Mouse (Mus musculus) R1 (cell line): ENCODE measurements around the gene Calcoco1.

Experiments used
- DNase-seq: peaks from one replicate; pipeline ENCODE4 v3.0.0-alpha.2; 2018; ENCODE audit warnings: low read depth, low spot score

Calcoco1 gene

DNA sequence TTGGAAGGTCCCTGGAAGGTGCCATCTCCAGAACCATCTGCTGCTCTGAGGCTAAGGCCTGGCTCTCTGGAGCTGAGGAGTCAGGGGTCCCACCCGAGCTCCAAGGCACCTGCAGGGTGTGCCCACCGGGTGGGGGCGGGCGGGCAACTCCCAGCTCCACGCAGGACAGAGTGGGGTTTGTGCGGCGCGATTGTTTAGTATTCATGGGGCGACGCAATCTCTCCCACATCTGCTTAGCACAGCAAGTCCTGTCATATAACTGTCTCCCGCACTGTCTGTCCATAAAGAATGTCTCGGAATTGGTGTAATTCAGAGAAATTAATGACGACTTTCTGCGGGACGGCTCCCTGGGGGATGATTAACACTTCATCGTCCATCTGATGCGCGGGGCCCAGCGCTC, 15.1 kb upstream of the Calcoco1 start:
- no peak for DNase-seq

DNA sequence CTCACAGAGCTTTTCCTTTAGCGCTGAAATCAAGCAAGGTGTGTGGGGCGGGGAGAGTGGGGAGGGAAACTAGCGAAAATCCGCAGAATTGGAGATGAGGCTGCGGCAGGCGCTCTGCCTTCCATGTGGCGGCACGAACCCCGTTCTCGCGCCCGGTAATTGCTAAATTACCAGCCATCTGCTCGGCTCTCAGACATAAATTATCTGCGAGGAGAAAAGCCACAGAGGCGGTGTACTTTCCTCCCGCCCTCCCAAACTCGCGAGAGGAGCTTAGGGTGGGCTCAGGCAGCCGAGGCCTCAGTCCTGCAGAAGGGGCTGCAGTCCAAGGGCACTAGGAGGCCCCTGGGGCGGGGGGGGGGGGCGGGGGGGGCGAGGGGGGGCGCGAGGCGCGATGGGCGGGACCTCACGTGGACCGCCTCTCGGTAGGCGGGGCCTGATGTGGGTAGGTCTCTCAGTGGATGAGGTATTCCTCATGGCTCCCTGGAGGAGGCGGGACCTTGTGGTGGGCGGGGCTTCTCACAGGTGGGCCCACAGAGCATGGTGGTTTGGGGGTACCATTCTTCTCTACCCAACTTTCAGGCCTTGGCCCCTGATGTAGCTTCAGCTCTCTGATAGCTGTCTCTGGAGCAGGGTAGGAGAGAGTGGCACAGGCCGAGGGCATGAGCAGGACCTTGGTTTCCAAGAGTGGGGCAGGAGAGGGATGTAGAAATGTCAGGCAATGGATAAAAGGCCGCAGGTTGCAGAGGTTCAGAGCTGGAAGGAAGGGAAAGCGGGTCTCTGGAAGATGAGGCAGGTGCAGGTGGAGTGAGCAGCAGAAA, 14.4 kb upstream of the Calcoco1 start:
- DNase-seq = peak; percentile 67

DNA sequence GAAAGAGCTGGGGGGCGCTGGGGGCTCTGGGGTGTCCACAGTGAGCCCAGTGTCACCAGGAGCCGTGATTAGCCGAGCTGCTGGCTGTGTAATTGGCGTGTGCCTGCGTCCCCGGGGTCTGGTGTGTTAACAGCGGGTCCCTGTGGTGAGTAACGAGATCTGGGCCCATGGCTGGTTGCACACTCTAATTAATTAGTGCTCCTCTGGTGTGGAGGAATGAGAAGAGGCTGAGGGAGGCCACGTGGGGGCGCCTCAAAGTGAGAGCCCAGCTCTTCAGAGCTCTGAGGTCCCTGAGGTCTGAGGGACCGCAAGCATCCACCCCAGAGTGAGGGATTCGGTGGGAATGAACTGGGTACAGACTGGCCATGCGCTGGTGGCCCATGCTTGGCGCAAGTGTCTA, 13.1 kb upstream of the Calcoco1 start:
- DNase-seq = peak; percentile 66

DNA sequence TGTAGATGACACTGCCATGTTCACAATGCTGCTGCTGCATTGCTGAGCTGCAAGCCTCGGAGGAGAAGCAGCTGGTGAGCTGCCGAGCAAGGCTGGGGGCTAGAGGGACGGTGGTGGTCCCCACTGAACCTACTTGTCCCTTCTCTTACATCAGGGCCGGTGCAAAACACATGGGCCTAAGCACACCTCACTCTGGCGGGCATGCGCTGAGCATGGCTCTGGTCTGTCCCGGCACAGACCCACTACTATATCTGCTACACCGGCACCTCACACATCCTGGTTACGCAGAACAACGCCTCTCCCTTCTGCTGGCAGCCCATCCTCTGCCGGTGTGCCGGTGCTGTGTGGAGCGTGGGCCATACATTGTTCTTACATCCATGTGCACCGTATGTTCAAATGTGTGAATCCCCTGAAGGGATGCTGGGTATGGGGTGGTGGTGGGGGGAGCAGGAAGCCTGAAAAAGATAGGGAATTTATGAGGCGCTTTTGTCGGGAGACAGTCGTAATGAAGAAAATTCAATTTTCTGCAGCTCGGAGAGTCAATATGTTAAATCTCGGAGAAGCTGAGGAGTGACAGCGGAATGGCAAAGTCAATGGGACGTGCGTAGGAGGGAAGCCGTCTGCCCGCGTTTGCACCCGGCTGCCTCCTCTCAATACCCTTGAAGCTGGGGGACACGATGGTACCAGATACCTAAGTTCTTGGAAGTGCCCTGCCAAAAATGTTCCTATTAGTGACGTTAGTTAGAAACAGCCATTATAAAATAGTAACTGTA, 12.0 kb upstream of the Calcoco1 start:
- no peak for DNase-seq

DNA sequence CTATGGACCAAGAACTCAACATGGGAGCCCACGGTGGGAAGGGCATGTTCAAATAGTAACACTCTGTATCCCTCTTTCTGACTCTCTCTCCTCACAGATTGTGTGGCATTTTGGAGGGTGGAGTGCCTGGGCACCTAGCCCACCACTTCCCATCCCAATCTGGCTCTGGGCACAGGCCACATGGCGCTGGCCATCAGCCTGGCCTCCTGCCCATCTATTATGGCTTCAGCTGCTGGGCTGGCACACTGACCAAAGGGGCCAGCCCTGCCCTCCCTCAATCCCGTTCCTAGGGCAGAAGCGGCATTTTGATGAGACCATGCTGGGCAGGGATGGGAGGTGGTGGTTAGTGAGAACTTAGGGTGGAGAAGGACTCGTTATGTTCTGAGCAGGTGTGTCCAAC, 11.3 kb upstream of the Calcoco1 start:
- DNase-seq = no peak

DNA sequence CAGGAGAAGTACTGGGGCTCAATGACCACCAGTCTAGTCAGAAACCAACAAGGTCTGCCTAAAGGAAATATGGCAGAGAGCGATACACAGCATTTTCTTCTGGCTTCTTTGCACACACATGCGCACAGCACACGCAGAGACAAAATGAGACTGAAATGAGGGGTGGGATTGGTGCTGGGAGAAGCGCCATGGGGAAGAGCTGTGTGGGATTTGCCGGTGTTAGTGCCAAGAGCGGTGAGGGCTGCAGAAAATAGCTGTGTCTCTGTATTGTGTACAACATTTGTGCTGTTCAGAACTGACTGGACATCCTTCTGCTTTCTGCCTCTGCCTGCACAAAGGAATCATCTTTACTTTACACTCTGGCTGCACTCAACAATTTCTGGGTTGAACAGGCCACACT, 10.4 kb upstream of the Calcoco1 start:
- DNase-seq = no peak

DNA sequence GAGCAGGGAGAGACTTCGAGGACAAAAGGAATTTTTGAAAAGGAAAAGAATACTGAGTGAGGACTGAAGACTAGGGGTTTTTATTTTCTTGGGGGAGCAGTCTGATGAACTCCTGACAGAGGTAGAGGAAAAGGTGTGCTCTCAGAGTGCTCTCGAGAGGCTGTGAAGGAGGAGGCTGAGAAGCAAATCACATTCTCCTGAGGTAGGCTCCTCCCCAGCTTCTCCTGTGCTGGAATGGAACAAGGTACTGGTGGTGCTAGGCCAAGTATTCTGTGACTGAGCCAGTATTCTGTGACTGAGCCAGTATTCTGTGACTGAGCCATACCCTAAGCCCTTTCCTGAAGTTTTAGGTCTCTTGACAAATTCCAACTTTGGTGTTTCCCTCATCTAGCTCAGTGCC, 6.0 kb upstream of the Calcoco1 start:
- no peak for DNase-seq

DNA sequence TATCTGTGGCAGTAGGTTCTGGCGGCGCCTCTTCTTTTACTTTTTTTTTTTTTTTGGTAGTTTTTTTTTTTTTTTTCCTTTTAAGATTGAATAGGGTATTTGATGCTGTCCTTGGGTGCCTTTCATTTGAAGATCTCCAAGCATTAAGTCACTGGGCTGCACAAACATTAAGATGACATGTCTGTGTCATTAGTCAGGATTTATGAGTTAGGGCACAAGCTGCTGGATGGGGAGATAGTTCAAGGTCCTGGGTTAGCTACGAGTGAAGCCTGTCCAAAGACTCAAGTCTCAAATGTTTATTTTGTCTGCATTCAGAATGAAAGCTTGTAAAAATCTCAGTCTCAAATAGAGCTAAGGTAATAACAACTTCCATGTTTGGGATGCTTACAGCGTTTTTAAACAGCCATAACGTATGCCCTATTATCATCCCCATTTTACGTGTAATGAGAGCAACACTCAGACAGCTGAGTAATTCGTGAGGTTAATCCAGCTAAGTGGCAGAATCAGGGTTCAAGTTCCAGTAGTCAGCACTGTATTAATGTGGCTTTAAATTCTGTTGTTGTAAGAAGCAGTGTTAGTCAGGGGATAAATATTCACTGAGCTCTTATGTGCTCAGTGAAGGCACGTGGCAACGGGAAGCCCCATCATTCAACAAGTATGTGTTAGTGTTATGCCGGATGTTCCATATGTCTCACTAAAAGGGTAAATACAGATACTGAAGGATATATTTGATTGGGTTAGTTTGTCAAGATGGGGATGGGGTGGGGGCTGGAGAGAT, 1.6 kb upstream of the Calcoco1 start:
- no peak for DNase-seq

DNA sequence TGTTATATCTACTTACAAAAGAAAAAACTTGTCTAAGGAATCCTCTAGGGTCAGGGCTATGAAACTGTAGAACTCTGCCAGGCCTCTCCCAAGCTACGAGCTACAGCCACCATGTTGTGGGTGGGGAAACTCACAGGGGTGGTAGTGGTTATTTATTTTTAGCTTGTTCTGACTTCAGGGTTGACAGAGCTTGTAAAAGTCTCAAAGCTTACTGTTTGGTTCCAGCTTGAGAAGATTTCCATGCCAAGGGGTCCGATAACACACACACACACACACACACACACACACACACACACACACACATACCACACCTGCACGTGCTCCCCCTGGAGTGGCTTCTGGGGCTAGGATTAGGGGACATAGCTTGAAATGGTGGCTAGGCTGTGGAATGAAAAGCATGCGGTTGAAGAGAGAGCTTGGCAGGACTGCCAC, 538 bp upstream of the Calcoco1 start:
- DNase-seq = no peak

DNA sequence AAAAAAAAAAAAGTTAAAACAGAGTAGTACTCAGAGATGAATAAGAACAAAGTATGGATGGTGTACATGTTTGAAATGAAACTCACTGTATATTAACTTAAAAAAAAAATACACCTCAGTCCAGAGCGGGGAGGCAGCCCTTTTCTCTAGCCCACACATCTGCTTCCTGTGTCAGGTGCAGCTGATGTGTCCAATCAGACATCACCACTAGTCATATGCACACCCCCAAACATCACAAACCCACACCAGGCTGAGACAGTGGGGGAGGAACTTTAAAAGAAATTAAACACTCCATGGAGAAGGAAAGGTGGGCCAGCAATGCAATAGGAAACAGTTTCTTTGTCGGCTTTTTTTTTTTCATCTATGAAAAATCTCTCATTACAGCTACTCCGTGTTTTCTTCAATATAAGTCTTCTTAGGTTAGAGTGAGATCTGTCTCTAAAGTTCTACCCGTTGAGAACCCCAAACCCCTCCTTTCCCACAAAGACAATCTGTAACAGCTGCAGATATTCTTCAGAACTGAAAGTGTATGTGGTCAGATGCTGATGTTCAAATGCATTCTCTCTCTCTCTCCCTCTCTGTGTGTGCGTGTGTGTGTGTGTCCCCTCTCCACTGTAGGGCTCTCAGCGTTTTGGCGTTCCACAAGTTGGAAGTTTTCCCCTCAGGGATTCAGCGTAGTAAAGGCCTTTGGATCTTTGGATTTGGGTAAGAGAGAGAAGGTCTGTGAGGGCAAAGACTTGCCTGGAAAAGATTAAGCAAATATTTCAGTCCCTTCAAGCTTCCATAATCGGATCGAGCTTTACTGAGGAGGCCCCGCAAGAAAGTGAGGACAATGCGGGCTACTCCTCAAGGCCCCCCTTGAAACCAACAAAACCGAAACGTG, 721 bp downstream of the Calcoco1 start:
- DNase-seq = no peak

DNA sequence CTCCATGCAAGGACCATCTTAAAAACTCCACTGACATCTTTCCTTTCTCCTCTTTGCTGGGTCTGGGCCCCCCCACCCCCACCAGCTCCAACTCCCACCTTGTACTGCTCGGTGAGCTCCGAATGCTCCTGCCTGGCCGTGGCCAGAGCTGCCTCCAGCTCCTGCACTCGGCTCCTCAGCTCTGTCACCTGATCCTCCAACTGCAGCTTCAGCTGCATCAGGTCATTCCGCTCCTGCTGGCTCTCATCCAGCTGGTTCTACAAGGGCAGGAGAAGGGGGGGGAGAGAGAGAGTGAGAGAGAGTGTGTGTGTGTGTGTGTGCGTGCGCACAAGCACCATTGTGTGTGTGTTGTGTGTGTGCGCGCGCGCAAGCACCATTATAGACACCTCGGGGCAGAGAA, 5.8 kb downstream of the Calcoco1 start:
- no peak for DNase-seq

DNA sequence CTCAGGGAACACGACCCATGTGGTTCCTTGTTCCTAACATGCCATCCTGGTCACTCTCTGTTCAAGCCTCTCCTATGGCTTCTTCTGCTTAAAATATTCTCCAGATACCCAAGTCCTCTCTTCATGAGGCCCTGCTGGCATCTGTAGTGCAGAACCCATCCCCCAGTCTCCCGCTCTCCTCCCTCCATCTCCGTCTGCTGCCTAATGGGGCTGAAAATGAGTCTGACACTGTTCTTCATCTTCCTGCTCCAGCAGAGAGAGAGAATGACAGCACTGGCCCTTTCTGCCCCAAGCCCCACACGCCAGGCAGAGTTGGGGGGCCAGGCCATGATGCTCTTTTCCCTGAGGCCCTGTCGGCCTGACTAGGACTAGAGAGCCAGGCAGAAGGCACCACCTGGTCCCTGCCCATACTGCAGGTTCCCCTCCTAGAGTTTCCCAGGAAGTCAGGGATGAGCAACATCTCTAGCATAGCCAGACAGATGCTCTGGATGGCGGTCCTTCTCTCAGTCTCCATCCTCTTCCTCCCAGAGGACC, 14.2 kb downstream of the Calcoco1 start:
- no peak for DNase-seq

DNA sequence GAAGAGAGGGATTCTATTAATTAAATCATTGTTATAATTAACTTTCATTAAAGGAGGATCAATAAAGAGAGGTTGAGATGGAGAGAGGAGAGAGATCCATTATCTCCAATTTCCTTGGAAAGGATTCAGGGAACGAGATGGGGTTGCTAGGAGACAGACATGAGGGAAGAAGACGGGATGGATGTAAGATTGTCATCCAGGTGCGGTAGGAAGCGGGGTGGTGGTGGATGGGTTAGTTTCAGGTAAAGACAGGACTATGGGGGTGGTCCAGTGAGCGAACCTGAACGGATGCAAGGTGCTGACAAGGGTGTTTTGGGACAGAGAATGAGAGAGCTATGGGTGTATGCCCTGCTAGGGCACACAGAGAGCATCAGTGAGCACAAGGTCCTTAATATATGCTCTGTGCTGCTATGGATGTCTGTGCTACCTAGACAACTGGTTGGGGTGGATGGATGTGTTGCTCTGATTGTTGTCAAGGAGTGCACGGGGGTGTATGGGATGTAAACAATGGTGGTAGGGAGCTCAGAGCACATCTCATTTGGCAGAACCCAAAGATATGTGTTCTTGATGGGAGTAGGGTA, 16.0 kb downstream of the Calcoco1 start:
- no peak for DNase-seq

DNA sequence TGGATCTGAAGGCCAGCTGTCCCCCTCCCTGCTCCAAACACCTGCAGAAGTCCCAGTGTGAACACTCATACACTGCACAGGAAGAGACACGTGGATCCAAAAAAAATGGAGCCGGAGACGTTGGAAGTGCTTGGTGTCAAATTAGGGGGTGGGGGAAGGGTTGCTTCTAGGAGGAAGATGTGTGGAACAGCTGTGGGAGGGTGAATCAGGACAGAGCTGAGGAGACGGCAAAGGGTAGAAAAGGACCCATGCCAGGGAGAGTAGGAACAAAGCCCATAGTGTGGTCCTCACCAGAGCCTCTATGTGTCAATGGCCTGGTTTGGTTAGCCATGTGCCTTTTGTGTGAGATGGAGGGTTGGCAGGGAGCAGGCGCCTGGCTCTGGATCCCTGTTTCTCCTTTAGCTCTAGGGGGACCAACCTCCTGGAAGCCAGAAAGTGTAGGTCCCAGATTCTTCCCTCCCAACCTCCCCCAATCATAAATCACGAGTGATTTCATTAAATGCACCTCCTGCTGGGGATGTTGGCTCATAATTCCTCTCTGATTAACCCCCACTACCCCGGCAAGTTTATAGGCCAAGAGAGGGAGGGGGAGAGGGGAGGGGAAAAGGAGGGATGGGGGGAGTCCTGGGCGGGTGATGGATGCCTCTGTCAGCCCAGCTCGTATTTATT, 16.6 kb downstream of the Calcoco1 start:
- DNase-seq = no peak

DNA sequence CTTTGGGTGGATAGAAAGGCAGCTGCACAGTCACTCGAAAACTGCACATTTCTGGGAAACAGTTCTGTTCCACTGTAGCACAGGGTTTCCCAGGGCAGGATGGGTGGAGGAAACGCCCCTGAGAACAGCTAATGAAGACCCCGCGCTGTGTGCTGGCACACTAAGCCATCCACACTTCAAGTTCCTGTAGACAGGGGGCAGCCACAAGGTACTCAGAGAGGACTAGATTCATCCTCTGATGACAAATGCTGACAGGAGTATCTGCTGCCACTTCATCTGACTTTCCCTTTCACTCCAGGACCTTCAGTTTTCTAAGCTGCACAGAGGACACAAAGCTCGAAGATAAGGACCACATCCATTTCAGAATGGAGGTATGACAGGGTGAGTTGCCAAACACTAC, 17.2 kb downstream of the Calcoco1 start:
- DNase-seq = no peak

DNA sequence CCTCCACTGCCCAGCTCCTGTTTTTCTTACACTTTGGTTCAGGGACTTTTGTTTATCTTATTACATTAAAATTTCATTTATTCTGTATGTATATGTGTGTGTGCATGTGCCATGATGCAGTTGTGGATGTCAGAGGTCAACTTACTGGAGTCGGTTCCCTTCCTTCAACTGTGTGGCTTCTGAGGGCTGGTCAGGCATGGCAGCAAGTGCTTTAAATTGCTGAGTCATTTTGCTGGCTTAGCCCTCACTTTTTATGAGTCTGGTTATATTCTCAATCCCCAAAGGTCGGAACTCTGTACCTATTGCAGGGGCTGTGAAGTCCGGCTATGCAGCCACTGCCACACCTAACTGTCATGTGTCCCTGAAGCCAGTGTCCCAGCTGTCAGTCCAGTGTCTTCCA, 19.0 kb downstream of the Calcoco1 start:
- DNase-seq = no peak

DNA sequence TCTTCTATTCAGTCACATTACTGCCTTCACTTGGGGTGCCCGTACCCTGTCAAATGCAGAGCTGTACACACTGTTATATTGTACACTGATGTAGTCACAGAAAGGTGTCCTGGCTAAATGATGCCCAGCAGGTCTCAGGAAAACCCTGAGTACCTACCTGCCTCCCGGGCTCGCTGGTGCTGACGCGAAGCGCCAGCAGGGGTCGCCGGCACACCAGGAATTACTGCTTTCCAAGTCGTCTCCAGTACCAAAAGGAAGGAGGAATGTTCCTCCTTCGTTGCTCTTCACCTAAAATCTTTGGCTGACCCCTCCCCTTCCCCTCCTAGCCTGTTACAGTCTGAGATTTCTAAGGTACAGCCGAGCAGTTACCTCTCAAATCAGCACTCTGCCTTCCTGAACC, 23.8 kb downstream of the Calcoco1 start:
- peak; percentile 63 for DNase-seq

DNA sequence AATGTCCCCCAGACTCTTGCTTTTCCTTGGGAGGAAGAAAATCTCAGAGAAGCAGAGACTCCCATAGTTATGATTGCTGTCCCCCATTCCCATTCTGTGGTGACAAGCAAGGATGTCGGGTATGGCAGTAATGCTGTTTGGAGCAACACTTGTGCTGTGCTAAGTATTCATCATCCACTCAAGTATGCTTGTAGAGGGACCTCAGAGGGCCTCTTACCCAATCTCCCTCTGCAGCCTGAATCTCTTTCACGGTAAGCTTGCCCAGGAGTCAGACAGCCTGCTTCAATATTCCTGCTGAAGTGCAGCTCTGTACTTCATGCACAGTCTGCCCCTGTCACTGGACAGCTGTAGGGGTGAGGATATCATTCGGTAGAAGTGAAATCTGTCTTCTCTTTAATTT, 25.1 kb downstream of the Calcoco1 start:
- DNase-seq = no peak

DNA sequence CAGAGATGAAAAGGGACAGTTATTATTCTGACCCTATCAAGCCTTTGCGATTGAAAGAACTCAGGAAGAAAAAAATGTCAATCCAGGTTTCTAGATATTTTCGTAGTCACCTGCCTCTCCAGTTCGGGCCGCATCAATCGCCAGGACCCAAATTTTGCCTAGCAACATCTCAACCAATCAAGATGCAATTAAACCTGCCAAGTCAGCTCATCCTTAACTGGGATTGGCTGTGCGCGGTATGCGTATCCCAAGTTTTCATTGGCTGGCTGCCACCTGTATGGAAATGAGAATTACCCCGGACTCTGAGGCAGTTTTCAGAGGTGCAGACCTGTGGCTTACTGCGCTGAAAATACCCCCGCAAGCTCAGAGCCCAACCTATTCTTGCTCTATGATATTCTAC, 28.4 kb downstream of the Calcoco1 start:
- peak; percentile 96 for DNase-seq

DNA sequence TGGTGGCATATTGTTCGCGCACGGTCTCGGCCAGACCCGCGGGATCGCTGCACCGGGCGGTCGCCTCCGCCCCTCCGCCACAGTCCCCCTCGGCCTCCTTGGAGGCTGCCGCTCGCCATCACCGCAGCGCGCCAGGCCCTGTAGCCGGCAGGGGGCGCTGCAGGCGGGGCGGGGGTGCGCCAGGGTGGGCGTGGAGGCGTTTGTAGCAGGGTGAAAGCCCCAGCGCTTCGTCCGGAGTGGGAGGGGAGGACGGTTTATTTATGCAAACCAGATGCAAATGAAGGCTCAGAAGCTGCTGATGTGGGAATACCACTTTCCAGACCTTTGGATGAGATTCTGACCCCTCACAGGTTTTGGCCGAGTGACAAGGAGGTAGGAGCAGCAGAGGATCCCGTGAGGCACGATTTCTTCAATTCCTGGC, 29.0 kb downstream of the Calcoco1 start:
- DNase-seq = peak; percentile 89
